Mouse (Mus musculus) forebrain, postnatal 0 days (tissue): Measurements from ENCODE around the gene Egln1. TPM values are rescaled to one million over a fixed set of nuclear protein-coding genes. Genes with fewer than 3 reads are reported as not detected.
A peak's percentile ranks its signal among the peaks of the same experiment; 100 is the strongest.

Experiments
- ATAC-seq: fragments of 200-750 bp; cut with Nextera tagmentation; 2 replicates; pipeline ENCODE4 v1.8.0; 2017; ENCODE audit warnings: mild to moderate bottlenecking, moderate library complexity
- DNase-seq: peaks from one replicate; pipeline ENCODE4 v3.0.0-alpha.2; 2015
- H3K27ac ChIP-seq: fragments of 300-500 bp; sonication (generic); 2 replicates; pipeline ENCODE4 v1.5.1; 2014; ENCODE audit warnings: low read depth, mild to moderate bottlenecking, antibody characterized with exemption, low read length, moderate library complexity, mixed read lengths
- H3K27me3 ChIP-seq: fragments of 300-500 bp; sonication (generic); 2 replicates; pipeline ENCODE4 v1.6.1; 2014; ENCODE audit warnings: mild to moderate bottlenecking, low read length, mixed read lengths; ENCODE audit not compliant: insufficient read depth
- H3K36me3 ChIP-seq: fragments of 300-500 bp; sonication (generic); 2 replicates; pipeline ENCODE4 v1.6.1; 2014; ENCODE audit warnings: mild to moderate bottlenecking, moderate library complexity; ENCODE audit not compliant: insufficient read depth
- H3K4me1 ChIP-seq: fragments of 300-500 bp; sonication (generic); 2 replicates; pipeline ENCODE4 v1.6.1; 2014; ENCODE audit warnings: antibody characterized with exemption; ENCODE audit not compliant: insufficient read depth
- H3K4me2 ChIP-seq: fragments of 300-500 bp; sonication (generic); 2 replicates; pipeline ENCODE4 v1.6.1; 2014; ENCODE audit warnings: low read depth, mild to moderate bottlenecking, moderate library complexity
- H3K4me3 ChIP-seq: fragments of 300-500 bp; sonication (generic); 2 replicates; pipeline ENCODE4 v1.5.1; 2014; ENCODE audit warnings: low read depth, low read length, mixed read lengths
- H3K9ac ChIP-seq: fragments of 300-500 bp; sonication (generic); 2 replicates; pipeline ENCODE4 v1.6.1; 2014; ENCODE audit warnings: mild to moderate bottlenecking
- H3K9me3 ChIP-seq: fragments of 300-500 bp; sonication (generic); 2 replicates; pipeline ENCODE4 v1.6.1; 2016; ENCODE audit warnings: low read length
- CTCF ChIP-seq: sonication (generic); IDR thresholded peaks from 2 replicates; pipeline ENCODE4 v1.5.1; 2016; ENCODE audit warnings: antibody characterized with exemption, control low read depth, low read depth
- WGBS: fragments of 180-500 bp; shearing (Covaris S2); extraction: QIAGEN DNeasy Blood & Tissue Kit; methylation state at CpG from one replicate; pipeline ENCODE4 v1.1.7; 2014; 5-methylcytosine and 5-hydroxymethylcytosine counted together
- polyA plus RNA-seq: library from polyadenylated mRNA; unstranded; fragments of >200 nt; fragmentation: Nextera tagmentation; extraction: Ambion mirVana; gene quantifications from 2 replicates; pipeline ENCODE4 v1.2.1, GENCODE M21; 2015
- total RNA-seq: library from RNA; depleted of rRNA; stranded (reverse); fragments of >200 nt; gene quantifications from 2 replicates; pipeline ENCODE4 v1.2.3, GENCODE M21; 2014

Egln1 gene
- total and polyA plus RNA-seq, 2 experiments from 2014 or later = 15.6 to 48.5 TPM

DNA sequence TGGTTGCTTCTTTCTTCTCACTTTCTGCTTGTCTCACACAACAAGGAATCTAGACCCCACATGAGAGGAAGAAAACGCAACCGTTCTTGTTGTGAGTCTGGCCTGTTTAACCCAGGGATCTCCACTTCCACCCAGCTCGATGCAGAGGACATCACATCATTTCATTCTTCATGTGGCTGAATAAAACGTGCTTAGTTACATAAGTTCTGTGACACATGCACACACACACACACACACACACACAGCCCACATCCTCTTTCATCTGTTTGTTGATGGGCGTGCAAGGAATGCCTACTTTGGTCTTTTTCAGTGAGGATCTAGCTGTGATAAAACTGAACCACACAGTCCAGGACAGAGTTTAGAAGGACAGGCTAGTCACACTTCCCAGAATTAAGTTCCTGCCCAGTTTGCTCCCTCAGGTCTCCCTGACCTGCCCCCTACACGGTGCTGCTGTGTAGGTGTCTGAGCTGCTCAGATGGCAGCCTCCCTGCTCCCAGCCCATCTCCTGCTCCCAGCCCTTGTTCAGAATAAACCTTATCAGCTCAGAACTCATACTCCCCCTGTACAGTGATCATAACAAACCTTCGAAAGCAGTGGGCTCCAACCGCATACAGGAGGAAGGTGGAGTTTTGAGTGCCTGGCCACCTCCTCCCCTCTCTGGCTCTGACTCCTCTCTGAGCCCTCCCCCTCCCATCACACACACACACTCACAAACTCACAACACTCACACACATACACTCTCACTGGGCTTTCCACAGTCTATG lies 10.5 kb upstream of the Egln1 start:
- ATAC-seq = no peak
- no peak overlapping the region for H3K4me3 ChIP-seq
- WGBS = 69% methylated on average over 8 of the region's 8 CpGs
- H3K4me1 ChIP-seq = no peaks in the 10 kb centered on the region
- TF ChIP-seq CTCF = no peak
- H3K9ac ChIP-seq = no peak overlapping the region
- H3K4me2 ChIP-seq = no peak overlapping the region
- no peaks in the 10 kb centered on the region for H3K9me3 ChIP-seq
- H3K27ac ChIP-seq = no peak overlapping the region
- no peak for DNase-seq
- no peaks in the 10 kb centered on the region for H3K36me3 ChIP-seq
- H3K27me3 ChIP-seq = no peaks in the 10 kb centered on the region

DNA sequence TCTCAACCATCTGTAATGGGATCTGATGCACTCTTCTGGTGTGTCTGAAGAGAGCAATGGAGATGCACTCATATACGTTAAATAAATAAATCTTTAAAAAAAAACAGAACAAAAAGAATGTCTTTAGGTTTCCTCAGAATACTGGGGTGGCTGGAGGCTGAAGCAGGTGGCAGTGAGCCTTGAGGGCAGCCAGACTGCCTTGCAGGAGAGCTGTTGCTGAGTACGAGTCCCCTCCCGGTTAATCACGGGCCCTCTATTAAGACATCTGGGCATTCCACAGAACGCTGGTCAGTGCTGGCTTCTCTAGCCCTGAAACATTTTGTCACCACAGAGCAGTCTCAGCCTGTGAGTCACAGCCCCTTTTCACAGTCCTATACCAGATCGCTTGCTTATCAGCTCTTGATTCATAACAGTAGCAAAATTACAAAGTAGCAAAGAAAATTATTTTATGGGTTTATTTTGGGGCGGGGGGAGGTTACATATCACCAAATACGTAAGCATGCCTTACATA lies 5.5 kb upstream of the Egln1 start:
- Histone ChIP-seq H3K4me3 (no peak overlapping the region), H3K36me3 (no peaks in the 10 kb centered on the region), H3K9ac (no peak overlapping the region), H3K27me3 (no peaks in the 10 kb centered on the region), H3K4me2 (no peak overlapping the region), H3K27ac (no peak overlapping the region), H3K9me3 (no peaks in the 10 kb centered on the region), H3K4me1 (peaks cover 4% of the 10 kb centered on the region; the same call in 1 of the 2 replicates)
- DNase-seq (no peak), ATAC-seq (no peak)
- 81% methylated on average over 8 of the region's 8 CpGs for WGBS
- TF ChIP-seq CTCF = no peak

- peaks cover 4% of the 10 kb centered on the region; the same call in 1 of the 2 replicates for H3K4me1 ChIP-seq
- no peak for ATAC-seq
- 85% methylated on average over 7 of the region's 7 CpGs for WGBS
These were observed 4.1 kb upstream of the Egln1 start for GRCm38 (mm10) chr8:124953188-124953587.

DNA sequence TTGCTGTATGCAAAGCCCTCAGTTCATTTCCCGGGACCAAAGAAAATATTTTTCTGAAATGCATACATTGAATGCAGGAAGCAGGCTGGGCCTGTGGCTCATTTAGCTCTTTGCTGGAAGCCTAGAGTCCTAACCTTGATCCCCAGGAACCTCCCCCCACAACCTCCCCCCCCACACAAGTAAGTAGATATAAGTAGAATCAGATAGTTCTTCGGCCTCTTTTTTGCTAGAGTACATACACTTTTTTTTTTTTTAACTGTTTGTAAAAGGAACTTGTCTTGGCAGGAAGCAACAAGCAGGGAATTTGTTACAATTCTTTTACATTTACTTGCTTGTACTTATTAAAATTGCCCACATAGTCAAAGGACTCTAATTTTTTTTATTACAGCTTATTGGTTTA lies 1.7 kb upstream of the Egln1 start:
- ATAC-seq (no peak), DNase-seq (no peak)
- H3K9ac ChIP-seq = no peak overlapping the region
- H3K4me3 ChIP-seq = peak overlapping the region; percentile 80; the same call in 1 of the 2 replicates
- TF ChIP-seq CTCF = no peak
- WGBS = 77% methylated on average over 2 of the region's 2 CpGs
- no peaks in the 10 kb centered on the region for H3K27me3 ChIP-seq
- peak overlapping the region; percentile 82 for H3K4me2 ChIP-seq
- H3K9me3 ChIP-seq = no peaks in the 10 kb centered on the region
- H3K27ac ChIP-seq = no peak overlapping the region
- peaks cover 9% of the 10 kb centered on the region for H3K4me1 ChIP-seq
- no peaks in the 10 kb centered on the region for H3K36me3 ChIP-seq

More at GRCm38 (mm10) chr8:124953188-124953587, 4.1 kb upstream of the Egln1 start:
- no peak overlapping the region for H3K4me3 ChIP-seq
- no peak overlapping the region for H3K4me2 ChIP-seq
- H3K27me3 ChIP-seq = no peaks in the 10 kb centered on the region
- no peaks in the 10 kb centered on the region for H3K9me3 ChIP-seq
- H3K36me3 ChIP-seq = no peaks in the 10 kb centered on the region
- H3K9ac ChIP-seq = no peak overlapping the region
- DNase-seq = no peak
- H3K27ac ChIP-seq = no peak overlapping the region
- no peak for TF ChIP-seq CTCF

DNA sequence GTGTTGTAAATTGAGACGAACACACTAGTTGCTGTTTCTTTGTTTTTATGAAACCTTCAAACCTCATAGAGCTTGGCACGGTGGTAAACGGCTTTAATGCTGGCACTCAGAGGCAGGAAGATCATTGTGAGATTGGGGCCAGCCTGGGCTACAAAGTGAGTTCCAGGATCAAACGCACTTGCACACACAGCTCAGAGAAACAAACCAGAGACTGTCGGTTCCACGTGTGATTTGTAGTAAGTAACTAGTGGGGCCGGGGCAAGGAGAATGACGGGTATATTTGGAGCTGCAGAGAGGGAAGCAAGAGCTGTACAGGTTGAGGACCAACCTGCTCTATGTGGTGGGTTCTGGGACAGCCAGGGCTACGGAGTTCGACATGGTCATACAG lies 939 bp upstream of the Egln1 start:
- H3K36me3 ChIP-seq = no peaks in the 10 kb centered on the region
- H3K4me2 ChIP-seq = peak overlapping the region; percentile 82
- DNase-seq = no peak
- peak overlapping the region; percentile 98 for H3K27ac ChIP-seq
- no peaks in the 10 kb centered on the region for H3K27me3 ChIP-seq
- H3K9me3 ChIP-seq = no peaks in the 10 kb centered on the region
- WGBS = 23% methylated on average over 10 of the region's 10 CpGs
- no peak for ATAC-seq
- peak overlapping the region; percentile 92 for H3K9ac ChIP-seq
- TF ChIP-seq CTCF = no peak
- H3K4me3 ChIP-seq = peak overlapping the region; percentile 80
- peaks cover 13% of the 10 kb centered on the region for H3K4me1 ChIP-seq

DNA sequence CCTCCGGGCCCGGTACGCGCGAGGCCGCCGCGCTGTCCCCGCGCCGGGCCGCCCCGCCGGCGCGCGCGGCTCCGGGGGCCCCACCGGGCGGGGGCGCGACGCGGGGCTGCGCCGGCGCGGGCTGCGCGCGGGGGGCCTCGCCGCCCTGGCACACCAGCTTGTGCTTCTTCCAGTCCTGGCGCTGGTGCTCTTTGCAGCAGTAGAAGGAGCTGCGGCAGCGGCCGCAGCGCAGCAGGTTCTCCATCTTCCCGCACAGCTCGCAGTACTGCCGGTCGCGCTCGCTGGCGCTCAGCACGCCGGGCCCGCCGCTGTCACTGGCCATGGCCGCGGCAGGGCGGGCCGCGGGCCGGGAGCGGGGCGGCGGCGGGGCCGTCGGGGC lies 402 bp downstream of the Egln1 start:
- Histone ChIP-seq H3K27ac (peak overlapping the region; percentile 98), H3K4me3 (peak overlapping the region; percentile 80), H3K9me3 (no peaks in the 10 kb centered on the region), H3K9ac (peak overlapping the region; percentile 92), H3K4me2 (peak overlapping the region; percentile 82), H3K4me1 (peaks cover 13% of the 10 kb centered on the region), H3K27me3 (no peaks in the 10 kb centered on the region), H3K36me3 (no peaks in the 10 kb centered on the region)
- WGBS = 0% methylated on average over 36 of the region's 62 CpGs
- TF ChIP-seq CTCF = no peak
- ATAC-seq = peak; percentile 52
- DNase-seq = peak; percentile 66
